In genomic region chr9:63758641-63759391, GRCm38 (mm10) we compare ENCODE assay signal across 8 mouse cellular contexts. TPM values are rescaled to one million over a fixed set of nuclear protein-coding genes. Genes with fewer than 3 reads are reported as not detected.
DNase-seq lines count a peak whose midpoint lies in the region; ATAC-seq lines count a peak whose summit lies in the region.

No protein-coding gene starts in this region.

- peaks cover 9% of the 10 kb centered on the region for H3K9me3 ChIP-seq in megakaryocyte, embryonic 14.5 days

- ATAC-seq in erythroid progenitor cell, adult 5-6 weeks (replicated peaks; ENCODE audit: low FRiP score, poor library complexity, severe bottlenecking), result peak; percentile 55

- peaks cover 1% of the 10 kb centered on the region for H3K27me3 ChIP-seq in megakaryocyte, embryonic 14.5 days (replicated peaks)

- peaks cover 56% of the 10 kb centered on the region for H3K4me1 ChIP-seq in megakaryocyte, embryonic 14.5 days

- H3K4me3 ChIP-seq in megakaryocyte, embryonic 14.5 days (replicated peaks), result peak overlapping the region; percentile 99

- peak; percentile 35 for DNase-seq in urinary bladder, postnatal 14 days (ENCODE audit: low spot score)
- no peak for DNase-seq in urinary bladder, adult 2 months (ENCODE audit: low spot score)
- peak; percentile 70 for DNase-seq in kidney, adult 9 months
- peak; percentile 74 to 83 for DNase-seq in spleen, postnatal 4 days (ENCODE audit: low spot score in 2 of 2)
- DNase-seq in left cerebral cortex, adult 9 months (ENCODE audit: low spot score in 2 of 2), result no peak
- DNase-seq in layer of hippocampus, adult 11-12 months (ENCODE audit: low spot score), result no peak

- H3K36me3 ChIP-seq in megakaryocyte, embryonic 14.5 days (replicated peaks; ENCODE audit: low read length), result peaks cover 26% of the 10 kb centered on the region

RNA-seq across cellular contexts. Expression of gene Smad3, which starts 1.0 kb away (rescaled TPM):
- polyA plus RNA-seq in urinary bladder, adult 2 months (2012; rRNA removed), result 33.3 and 39.4 TPM in 2 replicates
- 4.7 and 5.0 TPM in 2 replicates for total RNA-seq in erythroid progenitor cell, adult 5-6 weeks (2015; ENCODE audit: low replicate concordance)
- total RNA-seq in erythroid progenitor cell, adult 5-6 weeks (2017; ENCODE audit: low replicate concordance), result 2.6 and 13.2 TPM in 2 replicates
- polyA plus RNA-seq in megakaryocyte, embryonic 14.5 days (2012; ENCODE audit: insufficient read depth, low replicate concordance), result 2.8 and 5.9 TPM in 2 replicates

Comparison
In these comparisons a context has a peak if more than half of its experiments do, and no peak if none do; other contexts are left out.
1. DNase-seq: peak in urinary bladder, postnatal 14 days (single experiment), kidney, adult 9 months (single experiment) and spleen, postnatal 4 days (2 of 2); none in urinary bladder, adult 2 months (single experiment), left cerebral cortex, adult 9 months (0 of 2) and layer of hippocampus, adult 11-12 months (single experiment).